Mouse (Mus musculus) lung, postnatal 0 days (tissue): ENCODE measurements around the gene Cbx3.

ENCODE experiments used
- CTCF ChIP-seq: IDR thresholded peaks from 2 replicates; pipeline ENCODE4 v1.5.1; 2016; ENCODE audit warnings: antibody characterized with exemption, mild to moderate bottlenecking
- EP300 ChIP-seq: IDR thresholded peaks from 2 replicates; pipeline ENCODE4 v1.6.1; 2016; ENCODE audit warnings: antibody characterized with exemption, mild to moderate bottlenecking, control low read depth

DNA sequence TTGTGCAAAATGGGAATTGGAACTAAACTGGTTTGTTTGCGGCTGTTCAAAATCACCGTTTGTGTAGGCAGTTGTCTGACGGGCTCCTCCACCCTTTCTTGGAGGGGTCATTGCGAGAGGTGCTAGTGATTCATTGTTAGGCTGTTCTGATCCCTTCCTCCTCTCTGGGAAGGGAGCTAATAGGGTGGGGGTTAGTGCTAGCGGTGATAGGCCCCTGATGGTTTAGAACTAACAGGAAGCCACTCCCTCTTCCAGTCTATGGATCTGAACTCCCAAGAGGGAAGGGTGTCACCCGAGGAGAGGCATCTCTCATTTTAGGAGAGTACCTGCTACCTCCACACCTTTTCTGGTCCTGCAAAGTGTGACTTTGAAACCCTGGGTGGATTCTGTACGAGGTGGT, 35.9 kb upstream of the Cbx3 start:
- TF ChIP-seq CTCF = no peak
- no peak for TF ChIP-seq EP300
